Mouse (Mus musculus) induced T-regulatory cell, adult 2 months (primary cell): ENCODE results near the gene Gm49321.
A peak's percentile ranks its signal among the peaks of the same experiment; 100 is the strongest.

Experiments
- DNase-seq: peaks from one replicate; pipeline ENCODE4 v3.0.0-alpha.2; 2012; ENCODE audit warnings: low read depth

Gene Gm49321

DNA sequence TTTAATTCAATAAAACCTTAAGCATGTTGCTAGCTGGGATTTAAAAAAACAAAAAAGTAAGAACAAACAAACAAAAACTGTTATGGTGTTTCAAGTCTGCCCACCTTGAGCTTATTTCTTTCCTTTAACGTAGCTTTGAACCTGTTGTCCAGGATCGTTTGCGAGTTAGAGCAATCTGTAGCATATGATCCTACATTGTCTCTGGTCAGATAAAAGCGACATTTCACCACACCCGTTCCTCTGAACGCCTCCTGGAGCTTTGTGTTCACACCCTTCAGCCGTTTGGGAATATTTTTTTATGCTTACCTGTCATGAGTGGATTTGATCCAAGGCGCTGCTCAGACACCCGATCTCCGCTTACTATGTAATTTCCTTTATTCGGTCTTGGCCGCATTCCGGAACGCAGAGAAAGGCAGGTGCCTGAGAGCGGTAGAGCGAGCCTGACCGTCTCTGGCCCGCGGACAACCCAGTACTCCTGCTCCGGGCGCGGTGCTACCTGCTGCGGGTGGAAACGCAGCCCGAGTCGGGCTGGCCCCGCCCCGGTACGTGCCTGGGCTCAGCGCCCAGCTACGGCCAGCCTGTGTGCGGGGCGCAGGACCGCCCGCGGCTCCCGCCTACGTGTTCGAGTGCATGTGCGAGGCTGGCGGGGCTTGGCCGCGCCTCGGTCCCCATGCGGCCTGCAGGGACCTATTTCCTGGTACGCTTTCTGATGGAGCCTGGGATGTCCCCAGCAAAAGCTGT, 12.0 kb downstream of the Gm49321 start:
- peak; percentile 32 for DNase-seq

DNA sequence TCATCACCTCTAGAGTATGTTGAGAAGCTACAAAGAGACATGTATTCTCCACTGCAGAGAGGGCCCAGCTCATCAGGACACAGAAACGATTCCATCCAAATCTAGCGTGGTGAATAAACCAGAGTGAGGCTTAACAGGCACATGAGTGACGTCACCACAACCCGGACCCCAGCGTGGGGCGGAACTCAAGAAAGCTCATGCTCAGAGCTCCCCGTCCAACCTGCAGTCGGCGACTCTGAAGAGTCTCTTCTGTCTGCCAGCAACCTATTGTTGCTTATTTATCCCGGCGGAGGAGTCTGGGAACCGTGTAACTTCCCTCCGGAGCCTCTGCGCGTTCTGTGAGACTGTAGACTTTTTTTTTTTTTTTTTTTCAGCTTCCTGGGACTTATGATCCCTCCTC, 15.4 kb downstream of the Gm49321 start:
- peak; percentile 75 for DNase-seq

DNA sequence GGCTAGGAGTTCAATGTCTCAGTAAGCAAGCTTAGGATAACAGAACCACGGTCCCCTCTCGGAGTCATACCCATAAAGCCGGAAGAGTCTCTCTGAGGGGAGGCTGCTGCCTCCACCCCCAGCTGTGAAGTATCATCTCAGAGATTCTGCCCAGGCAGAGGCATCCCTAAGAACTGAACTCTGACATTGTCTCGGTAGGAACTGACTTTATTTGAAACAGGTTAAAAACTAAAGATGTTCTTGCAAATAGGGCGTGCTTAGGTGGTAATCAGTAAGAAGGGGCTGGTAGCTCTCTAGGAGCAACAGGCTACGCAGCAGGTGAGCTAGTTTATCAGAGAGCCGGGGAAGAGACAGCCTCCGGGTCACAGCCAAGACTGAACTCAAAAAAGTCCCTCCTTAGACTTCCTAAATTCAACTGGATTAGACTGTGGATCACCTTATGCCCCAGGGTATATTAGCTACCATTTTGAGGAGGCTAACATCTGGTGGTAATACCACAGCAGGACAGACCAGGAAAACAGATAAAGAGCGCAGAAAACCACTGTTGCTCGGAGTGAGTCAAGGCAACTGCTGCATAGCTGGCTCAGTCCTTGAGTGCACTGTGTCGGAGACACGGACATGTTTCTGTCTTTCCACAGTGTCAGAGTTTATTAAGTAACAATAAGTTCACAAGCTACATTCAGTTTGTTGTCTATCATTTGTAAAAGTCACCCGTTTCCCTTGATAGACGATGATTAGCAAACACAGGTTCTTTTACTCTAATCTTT, 16.1 kb downstream of the Gm49321 start:
- DNase-seq: peak; percentile 60

DNA sequence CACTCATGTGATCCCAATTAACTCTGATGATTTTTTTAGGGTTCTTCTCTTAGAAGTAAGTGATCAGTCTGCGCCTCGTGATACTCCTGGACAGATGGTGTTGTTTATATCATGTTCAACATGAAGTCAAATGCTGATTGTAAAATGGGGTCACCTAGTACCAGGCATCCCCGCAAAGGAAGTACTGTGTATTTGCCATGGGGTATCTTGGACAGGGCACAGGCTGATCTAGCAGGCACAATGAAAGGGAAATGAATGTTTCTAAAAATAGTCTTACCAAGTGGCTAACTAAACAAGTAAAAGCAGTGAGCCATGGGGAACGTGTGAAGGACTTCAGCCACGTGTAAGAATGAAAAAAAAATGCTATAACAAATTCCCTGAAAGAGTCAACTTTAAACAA, 17.3 kb downstream of the Gm49321 start:
- DNase-seq: peak; percentile 6

DNA sequence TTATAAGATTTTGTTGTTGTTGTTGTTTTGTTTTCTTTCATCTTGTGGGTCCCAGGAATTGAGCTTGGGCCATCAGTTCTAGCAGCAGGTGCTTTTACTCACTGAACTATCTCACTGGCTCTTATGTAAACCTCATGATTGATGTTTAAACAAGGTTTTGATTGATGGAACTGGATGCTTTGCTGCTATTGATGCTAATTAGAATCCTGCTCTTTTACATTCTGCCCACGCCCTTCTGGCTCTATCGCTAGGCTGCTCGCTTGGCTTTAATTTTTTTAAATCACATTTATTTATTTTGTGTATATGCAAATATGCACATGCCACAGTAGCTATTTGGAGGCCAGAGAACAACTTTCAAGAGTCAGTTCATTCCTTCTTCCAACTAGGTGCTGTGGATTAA, 20.2 kb downstream of the Gm49321 start:
- DNase-seq: no peak

DNA sequence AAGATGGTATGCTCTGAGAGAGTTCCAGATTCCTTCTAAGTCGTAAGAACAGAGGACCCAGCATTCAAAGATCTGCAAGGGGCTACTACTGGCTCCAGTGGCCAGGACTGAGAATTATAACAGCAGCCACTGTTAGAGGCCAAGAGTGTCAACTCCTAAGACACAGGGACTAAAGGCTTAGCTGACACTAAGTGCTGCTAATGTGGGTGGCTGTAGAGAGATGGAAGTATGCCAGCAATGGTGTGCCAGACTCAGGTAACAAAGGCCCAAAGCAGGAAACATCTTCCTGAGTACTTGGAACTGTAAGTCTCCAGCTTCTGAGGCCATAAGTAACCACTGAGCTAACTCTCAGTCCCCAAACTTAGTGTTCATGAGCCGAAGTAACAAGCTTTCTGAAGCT, 21.4 kb downstream of the Gm49321 start:
- DNase-seq: no peak

DNA sequence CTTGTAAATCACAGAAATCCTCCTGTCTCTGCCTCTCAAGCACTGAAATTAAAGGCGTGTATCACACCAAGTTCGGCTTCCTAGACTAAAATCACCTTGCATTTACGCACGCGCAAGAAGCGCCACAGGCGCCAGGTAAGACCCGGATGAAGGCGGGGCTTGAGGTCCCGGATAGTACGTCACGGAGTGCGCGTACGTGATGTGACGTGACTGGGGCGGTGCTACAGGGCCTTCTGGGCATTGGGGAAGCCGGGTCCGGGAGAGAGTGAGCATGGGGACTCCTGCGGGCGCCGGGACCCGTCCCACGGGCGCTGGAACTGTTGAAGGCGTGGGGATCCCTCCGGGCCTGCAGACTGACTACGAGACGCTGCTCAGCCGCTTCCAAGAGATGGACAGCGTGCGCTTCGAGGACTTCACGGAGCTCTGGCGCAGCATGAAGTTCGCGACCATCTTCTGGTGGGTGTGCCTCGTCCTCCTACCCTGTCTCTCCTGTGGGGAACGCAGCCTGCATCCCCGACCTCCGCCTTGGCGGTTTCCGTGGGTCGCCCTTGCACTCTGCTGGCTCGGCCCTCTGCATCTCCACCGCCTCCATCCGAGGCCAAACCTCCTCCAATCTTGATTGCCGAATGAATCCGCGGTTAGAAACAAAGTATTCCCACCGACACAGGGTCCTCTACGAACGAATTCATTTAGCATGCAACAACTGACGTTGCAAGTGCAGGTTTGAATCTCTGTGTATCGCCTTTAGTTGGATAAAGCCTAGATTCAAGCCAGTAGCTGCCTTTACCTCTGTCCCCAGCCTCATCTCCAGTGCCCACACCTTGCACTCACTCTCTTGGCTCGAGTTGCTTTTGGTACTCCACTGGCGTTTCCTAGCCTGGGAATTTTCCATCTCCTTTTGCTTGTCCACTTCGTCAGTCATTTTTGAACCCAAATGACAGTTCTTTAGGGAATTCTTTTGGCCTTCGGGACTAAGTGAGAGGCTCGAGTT, 27.1 kb downstream of the Gm49321 start, which contains the start of gene Snapc1:
Gene Snapc1 (plus strand): TSS at position 191 of the 991 bp plus-strand sequence.
- peak; percentile 100 for DNase-seq

DNA sequence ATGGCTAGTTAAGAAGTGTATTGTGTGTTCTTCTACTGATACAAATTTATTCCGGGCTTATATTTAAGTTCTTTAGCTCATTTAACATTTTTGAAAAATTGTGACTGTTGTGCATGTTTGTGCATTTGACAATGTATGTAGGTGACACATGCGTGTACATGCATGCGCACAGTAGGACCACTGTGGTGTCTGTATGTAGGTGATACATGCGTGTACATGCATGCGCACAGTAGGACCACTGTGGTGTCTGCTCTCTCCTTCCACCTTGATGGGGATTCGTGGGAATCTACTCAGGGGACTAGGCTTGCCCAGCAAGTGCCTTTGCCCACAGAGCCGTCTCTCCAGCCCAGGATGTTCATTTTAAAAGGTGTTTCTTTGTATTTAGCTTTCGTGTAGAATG, 31.7 kb downstream of the Gm49321 start:
- DNase-seq: no peak

DNA sequence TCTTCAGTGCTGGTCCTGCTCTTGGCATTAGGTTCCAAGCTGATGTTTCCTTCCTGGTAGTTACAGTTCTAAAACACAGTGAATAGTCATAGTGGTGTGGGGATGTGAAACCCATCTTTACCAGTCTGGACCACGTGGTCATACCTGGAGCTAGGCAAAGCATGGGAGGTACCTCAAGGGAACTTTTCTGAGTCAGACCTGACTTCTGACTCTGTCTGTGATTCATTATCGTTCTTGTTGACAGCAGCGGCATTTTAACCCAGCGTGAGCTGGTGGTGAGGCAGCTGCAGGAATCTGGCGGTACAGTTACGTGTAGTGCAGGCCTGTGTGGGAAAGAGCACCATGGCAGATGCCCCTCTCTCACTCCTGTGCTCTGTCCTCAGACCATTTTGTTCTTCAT, 37.1 kb downstream of the Gm49321 start:
- DNase-seq: no peak

DNA sequence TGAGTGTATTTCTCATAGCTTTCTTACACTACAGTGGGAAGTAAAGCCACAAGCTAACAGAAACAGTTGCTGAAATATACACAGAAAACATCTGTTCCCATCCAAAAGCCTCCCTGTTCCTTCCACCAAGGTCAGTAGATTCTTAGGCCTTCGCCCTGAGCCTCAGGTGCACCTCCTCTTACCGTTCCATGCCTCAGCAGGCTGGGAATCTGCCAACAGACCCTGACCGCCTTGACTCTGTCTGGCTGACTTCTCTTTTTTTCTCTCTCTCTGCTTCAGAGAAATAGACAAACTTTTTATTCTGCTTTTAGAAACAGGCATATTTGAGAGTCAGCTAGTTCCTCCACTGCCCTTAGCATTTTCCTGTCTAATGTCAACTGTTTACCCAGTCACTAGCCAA, 40.7 kb downstream of the Gm49321 start:
- no peak for DNase-seq

DNA sequence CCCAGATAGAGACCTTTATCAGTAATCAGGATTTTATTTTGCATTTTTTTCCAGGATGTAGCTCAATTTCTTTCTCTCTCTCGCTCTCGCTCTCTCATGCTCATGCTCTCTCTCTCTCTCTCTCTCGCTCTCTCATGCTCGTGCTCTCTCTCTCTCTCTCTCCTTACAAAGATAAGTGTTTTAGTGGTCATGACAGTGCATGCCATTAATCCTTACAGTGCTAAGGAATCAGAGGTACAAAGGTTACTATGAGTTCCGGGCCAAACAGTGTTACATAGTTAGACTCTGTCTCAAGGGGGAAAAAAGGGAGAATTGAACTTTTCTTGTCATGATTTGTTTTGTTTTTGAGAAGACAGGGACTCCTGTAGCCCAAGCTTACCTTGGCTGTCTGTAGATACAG, 42.2 kb downstream of the Gm49321 start:
- DNase-seq: no peak

DNA sequence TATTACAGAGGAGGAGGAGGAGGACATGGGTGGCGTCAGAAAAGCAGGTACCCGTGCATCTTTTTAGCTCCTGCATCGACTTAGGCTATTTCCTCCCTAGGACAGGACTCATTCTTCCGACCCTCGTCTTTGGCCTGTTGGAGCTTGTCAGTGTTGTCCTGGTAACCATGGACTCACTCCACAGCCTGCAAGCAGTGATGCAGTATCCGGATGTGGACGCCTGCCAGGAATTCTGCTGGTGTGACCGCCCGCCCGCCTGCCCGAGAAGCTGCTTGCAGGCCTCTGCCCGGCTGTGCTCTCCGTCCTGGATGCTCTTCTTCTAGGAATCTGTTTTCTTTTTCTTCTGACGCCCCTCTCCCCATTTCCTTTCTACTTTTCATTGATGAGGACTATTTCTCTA, 45.1 kb downstream of the Gm49321 start:
- no peak for DNase-seq

DNA sequence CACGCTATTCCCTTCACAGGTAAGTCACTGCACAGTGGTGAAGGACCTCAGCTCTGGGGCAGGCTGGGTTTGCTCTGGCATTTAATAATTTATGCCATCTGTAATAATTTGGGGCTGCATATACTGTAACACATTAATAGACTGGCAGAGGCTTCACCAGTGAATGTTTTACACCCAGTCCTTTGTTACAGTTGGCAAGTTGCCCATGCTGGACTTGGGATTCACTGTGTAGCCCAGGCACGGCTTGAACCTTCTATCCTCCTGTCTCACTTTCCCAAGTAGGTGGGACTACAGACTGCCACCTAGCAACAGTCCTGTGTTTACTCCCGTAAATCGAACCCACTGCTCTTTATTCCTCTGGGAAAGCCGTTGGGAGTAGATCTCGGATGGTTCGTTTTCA, 48.8 kb downstream of the Gm49321 start:
- DNase-seq: no peak

DNA sequence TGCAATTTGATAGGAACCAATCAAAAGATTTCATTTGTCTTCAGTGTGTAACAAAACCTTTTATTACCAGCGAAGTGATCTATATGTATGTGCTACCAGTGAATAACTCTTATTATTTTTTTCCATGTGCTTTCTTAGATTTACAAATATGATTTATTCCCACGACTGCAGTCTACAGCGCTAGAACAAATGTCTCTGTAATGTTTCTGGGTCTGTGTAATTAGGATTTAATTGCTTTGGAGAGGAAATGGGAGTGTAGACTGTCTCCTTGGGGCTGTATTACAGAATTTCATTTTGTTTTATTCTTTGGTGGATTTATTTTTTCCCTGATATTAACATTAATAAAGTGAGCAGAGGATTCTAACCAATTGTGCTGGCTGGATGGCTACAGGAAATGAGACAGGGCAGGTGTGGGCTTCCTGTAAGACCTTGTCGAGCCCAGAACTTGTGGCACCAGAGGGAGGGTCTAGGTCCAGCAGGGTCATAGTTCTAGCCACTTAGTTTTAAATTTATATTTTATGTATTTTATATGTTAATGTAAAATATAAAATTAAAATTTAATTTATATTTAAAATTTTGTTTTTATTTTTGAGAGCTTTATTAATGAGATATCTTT, 51.0 kb downstream of the Gm49321 start:
- DNase-seq: no peak

DNA sequence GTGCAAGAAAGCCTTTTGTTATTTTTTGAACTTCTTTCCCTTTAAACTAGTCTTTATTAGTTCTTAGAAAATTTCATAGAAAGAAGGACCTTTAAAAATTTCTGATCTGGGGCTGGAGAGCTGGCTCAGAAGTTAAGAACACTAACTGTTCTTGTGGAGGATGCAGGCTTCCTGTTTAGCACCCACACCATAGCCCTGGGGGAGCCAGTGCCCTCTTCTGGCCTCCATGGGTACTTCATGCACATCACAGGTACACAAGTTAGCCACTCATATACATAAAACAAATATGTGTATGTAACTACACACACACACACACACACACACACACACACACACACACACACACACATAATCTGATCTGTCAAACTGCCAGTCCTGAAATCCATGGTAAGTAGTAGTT, 52.1 kb downstream of the Gm49321 start:
- DNase-seq: peak; percentile 80

DNA sequence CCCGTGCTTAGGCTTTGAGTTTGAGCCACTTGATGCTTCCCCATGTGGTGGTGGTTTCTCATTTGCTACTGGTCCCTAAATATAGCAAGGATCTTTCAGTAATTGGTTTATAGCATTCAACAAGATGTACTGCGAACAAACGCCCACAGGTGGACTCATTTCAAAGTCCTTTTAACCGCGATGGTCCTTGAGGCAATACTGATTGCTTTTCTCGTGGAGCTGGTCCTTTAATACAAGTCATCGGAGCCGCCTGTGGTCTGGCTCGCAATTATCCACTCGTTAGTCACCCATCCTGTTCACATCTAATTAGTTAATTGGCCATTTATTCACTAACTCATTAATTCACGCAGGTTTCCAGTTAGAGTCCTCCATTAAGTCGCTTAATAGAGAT, 59.4 kb downstream of the Gm49321 start:
- DNase-seq: no peak

DNA sequence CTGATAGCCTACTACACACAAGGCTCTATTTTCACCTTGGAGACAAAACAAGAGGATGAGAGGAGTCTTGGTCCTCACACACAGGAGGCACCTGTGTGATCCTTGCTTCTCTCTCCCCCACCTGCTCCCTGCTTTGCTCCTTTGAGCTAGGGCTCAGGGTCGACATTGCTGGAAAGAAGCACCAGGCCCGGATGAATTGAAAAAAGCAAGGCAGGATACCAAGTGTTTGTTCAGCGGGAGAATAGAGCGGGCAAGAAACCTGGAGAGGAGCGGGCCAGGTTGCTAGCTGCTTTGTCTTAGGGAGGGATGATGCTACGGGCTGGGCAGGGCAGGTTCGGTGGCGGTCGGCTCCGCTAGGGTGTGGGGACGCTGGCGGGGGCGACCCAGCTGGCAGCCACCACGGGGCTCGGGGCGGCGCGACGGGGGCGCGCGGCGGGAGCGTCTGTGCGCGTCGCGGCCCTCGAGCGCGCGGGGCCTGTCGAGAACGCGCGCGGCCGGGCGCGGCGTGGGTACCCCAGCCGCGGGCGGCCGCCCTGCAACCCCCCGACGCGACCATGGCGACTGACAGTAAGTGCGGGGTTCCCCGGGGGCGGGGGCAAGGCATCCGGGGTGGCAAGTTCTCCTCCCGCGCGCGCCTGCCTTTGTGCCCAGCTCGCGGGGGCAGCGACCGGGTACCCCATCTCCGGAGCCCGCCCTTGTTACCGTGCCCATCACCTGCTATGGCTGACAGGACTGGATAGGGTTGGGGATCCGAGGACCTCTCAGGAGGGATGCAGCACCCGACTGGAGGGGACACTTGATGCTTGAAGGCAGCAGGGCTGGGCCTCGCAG, 60.1 kb downstream of the Gm49321 start, which contains the start of gene Syt16:
Gene Syt16 (plus strand): TSS at position 365 of the 831 bp plus-strand sequence.
- DNase-seq: peak; percentile 38

DNA sequence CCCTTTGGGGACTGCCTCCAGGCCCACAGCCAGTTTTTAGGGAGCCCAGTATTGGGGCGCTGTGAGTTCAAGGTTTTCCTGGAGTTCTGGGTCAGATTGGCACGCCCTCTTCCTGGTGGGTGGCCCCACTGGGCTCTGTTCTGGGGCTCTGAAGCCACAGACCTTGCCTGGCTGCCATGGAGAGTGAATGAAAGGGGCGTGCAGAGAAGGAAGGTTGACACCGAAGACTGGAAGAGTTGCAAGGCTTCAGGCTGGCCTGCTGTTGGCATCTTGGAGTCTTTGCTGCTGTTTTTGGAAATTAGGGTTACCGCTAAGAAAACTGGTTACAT, 60.6 kb downstream of the Gm49321 start:
- DNase-seq: no peak

DNA sequence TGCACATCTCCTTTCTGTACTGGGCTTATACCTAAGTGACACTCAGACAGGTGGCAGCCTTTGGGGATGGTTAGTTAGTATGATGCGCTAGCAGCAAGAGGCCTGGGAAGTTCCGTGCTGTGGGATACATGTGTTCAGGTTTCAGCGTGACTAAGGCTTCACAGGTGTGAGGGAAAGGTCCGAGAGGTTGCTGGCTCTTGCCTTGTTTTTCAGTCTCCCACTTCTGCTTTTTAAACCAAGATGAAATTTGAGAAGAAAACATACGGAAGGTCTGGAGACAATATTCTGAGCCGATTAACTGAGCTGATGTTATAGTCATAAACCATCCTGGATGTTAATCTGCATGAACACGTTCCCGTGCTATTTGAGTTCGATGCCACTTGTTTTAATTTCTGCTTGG, 65.0 kb downstream of the Gm49321 start:
- DNase-seq: no peak

DNA sequence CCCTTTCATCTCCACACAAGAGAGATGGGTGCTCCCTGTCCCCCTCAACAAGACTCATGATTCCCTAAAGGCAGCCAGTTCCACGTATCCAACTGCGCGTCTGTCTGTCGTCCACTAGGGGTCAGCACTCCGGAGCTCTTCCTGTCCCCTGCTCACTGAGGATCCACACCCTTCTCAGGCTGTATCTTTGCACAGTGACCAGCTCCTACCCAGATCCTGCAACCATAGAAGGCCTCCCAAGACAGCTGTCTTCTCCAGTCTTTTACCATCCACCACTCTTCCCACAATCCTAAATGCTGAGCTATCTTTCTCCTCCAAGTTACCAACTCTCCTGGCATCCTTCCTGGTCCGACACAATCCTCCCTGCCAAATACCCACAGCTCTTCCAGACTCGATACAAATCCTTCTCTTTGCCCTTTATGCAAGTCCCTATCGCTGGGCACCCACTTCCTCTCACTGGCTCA, 72.0 kb downstream of the Gm49321 start:
- peak; percentile 77 for DNase-seq

DNA sequence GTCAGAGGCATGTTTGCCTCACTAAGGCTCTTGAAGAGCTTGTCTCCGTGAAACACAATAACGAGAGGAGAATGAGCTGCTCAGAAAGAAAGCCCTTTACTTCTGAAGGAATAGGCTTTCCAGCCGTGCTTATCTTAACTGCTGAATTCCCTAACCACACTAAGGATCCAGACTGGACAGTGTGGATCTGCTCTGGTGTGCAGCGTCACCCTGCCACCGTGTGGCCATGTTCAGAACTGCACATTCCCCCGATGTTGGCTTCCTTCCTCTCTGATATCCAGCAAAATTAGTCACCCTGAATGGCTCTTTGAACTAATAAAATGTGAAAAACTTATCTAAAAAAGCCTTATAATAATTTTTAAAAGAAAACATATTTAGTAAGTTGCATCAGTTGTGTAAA, 76.3 kb downstream of the Gm49321 start:
- DNase-seq: peak; percentile 70
